Mouse (Mus musculus) neural tube, embryonic 11.5 days (tissue): ENCODE measurements around the gene Pbx1. TPM values are rescaled to one million over a fixed set of nuclear protein-coding genes. Genes with fewer than 3 reads are reported as not detected.

ENCODE experiments used
- ATAC-seq: fragments of 200-750 bp; cut with Nextera tagmentation; 2 replicates; pipeline ENCODE4 v1.8.0; 2017; ENCODE audit warnings: moderate number of reproducible peaks, mild to moderate bottlenecking, moderate TSS enrichment, moderate library complexity; ENCODE audit not compliant: insufficient read depth, low FRiP score, low TSS enrichment
- DNase-seq: peaks from one replicate; pipeline ENCODE4 v3.0.0-alpha.2; 2015; ENCODE audit warnings: low spot score
- H3K27ac ChIP-seq: fragments of 300-500 bp; sonication (generic); 2 replicates; pipeline ENCODE4 v1.5.1; 2014; ENCODE audit warnings: low read depth, mild to moderate bottlenecking, low read length
- H3K27me3 ChIP-seq: fragments of 300-500 bp; sonication (generic); 2 replicates; pipeline ENCODE4 v1.6.1; 2014; ENCODE audit warnings: mild to moderate bottlenecking, low read length, mixed read lengths; ENCODE audit not compliant: control insufficient read depth, insufficient read depth
- H3K36me3 ChIP-seq: fragments of 300-500 bp; sonication (generic); 2 replicates; pipeline ENCODE4 v1.6.1; 2014; ENCODE audit warnings: mild to moderate bottlenecking, low read length, moderate library complexity, mixed read lengths; ENCODE audit not compliant: control insufficient read depth, insufficient read depth
- H3K4me1 ChIP-seq: fragments of 300-500 bp; sonication (generic); 2 replicates; pipeline ENCODE4 v1.6.1; 2014; ENCODE audit warnings: low read length, mixed read lengths; ENCODE audit not compliant: control insufficient read depth, insufficient read depth
- H3K4me2 ChIP-seq: fragments of 300-500 bp; sonication (generic); 2 replicates; pipeline ENCODE4 v1.6.1; 2014; ENCODE audit warnings: low read depth, mild to moderate bottlenecking, moderate library complexity
- H3K4me3 ChIP-seq: fragments of 300-500 bp; sonication (generic); 2 replicates; pipeline ENCODE4 v1.5.1; 2014; ENCODE audit warnings: low read depth, low read length
- H3K9ac ChIP-seq: fragments of 300-500 bp; sonication (generic); 2 replicates; pipeline ENCODE4 v1.6.1; 2014; ENCODE audit warnings: mild to moderate bottlenecking, low read length
- H3K9me3 ChIP-seq: fragments of 300-500 bp; sonication (generic); 2 replicates; pipeline ENCODE4 v1.6.1; 2016; ENCODE audit warnings: low read length; ENCODE audit not compliant: control insufficient read depth
- WGBS: fragments of 180-500 bp; shearing (Covaris S2); extraction: QIAGEN DNeasy Blood & Tissue Kit; methylation state at CpG from one replicate; pipeline ENCODE4 v1.1.7; 2014; 5-methylcytosine and 5-hydroxymethylcytosine counted together
- polyA plus RNA-seq: library from polyadenylated mRNA; unstranded; fragments of >200 nt; fragmentation: Nextera tagmentation; extraction: Ambion mirVana; gene quantifications from 2 replicates; pipeline ENCODE4 v1.2.1, GENCODE M21; 2014

The Pbx1 gene
- polyA plus RNA-seq, 1 experiment from 2014 or later, result 45.8 TPM

DNA sequence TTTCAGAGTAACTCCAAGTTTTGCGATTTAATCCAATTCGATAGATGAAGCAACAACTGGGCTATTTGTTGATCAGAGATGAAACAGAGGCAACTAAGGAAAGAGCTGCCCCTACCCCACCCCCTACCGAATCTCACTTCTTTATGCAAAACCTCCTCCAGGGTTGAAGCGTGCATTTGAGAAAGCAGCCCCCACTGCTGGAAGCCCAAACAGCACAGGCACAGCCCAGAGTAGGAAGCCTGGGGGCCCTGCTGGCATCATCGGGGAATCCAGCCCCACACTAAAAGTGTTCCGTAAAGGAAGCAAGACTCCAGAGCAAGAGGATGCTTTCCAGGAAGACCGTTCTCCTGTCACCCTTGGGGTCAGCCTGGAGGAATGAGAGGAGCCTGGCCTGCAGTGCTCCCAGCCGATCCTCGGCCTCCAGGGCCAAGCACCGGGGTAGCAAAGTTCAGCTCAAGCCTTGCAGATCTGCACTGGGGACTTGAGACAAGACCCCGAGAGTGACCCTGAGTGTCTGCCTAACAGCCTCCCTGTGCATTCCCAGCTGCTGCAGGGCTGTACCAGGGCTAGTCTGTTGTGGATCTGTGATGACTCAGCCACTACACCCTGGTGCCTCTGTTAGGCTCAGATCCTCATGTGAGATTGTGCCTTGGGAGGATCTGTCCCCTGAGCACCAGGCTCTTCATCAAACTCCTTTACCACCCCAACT, 15.2 kb downstream of the Pbx1 start:
- Histone ChIP-seq H3K9ac (peak overlapping the region; percentile 19), H3K36me3 (peaks cover 6% of the 10 kb centered on the region; the same call in 1 of the 2 replicates), H3K9me3 (no peaks in the 10 kb centered on the region), H3K4me2 (no peak overlapping the region), H3K27ac (no peak overlapping the region), H3K4me3 (no peak overlapping the region), H3K27me3 (no peaks in the 10 kb centered on the region), H3K4me1 (peaks cover 22% of the 10 kb centered on the region)
- DNase-seq, result peak; percentile 47
- WGBS, result 12% methylated on average over 11 of the region's 11 CpGs
- ATAC-seq, result peak; percentile 50; the same call in 1 of the 2 replicates

DNA sequence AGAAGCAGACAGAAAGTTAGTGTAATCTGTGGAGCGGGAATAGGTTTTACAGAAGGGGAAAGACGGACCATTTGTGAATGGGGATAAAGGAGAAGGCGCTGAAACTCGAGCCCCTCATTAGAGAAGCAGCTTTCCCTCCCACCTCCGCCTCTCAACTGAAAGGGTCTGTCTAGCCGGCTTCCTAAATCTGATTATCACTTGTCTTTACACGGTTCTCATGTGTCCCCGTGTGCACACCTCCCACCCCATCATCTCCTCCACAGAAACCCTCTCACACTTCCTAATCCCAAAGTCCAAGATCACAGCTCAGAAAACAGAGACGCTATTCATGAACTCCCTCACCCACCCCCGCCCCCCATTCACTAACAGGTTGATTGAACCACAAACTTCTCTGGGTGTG, 21.5 kb downstream of the Pbx1 start:
- Histone ChIP-seq H3K27ac (no peak overlapping the region), H3K36me3 (0 out of 2 replicates have a peak, but pooled peaks cover 3% of the 10 kb centered on the region), H3K4me2 (no peak overlapping the region), H3K9ac (no peak overlapping the region), H3K4me3 (no peak overlapping the region), H3K27me3 (no peaks in the 10 kb centered on the region), H3K9me3 (no peaks in the 10 kb centered on the region), H3K4me1 (peaks cover 41% of the 10 kb centered on the region)
- WGBS, result 3% methylated on average over 10 of the region's 10 CpGs
- 0 out of 2 replicates have a peak, but pooled peaks have one; percentile 44 for ATAC-seq
- DNase-seq, result no peak

DNA sequence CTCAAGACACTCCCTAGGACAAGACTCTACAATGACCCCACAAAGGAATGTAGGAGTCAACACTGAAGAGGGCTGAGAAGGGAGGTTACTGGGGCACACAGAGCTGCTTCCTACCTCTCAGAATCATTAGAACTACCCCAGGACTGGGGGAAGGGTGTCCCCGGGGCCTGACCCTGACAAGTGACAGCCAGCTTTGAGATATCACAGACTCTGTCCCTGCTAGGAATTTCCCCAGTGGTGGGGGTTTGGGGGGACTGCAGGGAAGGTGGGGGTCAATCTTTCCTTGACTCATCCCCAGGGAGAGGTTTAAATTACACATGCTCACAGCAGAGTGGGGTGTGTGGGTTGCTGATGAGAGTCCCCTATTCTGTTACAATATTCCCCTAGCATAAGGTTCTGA, 22.0 kb downstream of the Pbx1 start:
- no peaks in the 10 kb centered on the region for H3K27me3 ChIP-seq
- H3K4me2 ChIP-seq, result no peak overlapping the region
- H3K9ac ChIP-seq, result no peak overlapping the region
- H3K36me3 ChIP-seq, result 0 out of 2 replicates have a peak, but pooled peaks cover 3% of the 10 kb centered on the region
- H3K9me3 ChIP-seq, result no peaks in the 10 kb centered on the region
- no peak overlapping the region for H3K4me3 ChIP-seq
- ATAC-seq, result no peak
- no peak for DNase-seq
- peaks cover 46% of the 10 kb centered on the region for H3K4me1 ChIP-seq
- no peak overlapping the region for H3K27ac ChIP-seq
- WGBS, result 14% methylated on average over 1 of the region's 1 CpGs

DNA sequence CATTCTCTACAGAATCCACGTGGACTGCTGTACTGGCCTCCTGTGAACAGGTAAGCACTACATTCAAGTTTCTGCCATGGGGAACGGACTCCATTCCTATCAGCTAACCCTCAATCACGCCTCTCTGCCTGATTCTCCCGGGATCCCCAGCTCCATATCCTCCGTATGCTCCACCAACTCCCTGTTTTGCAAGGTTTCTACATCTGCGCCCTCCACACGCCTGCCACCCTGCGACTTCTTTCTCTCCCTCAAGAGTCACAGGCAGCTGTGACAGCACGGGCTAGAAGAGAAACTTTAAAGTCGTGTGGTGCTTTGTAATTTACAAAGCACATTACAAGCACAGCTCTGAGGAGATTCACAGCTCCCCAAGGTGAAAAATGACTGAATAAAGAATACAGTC, 23.3 kb downstream of the Pbx1 start:
- H3K36me3 ChIP-seq, result no peaks in the 10 kb centered on the region
- no peak overlapping the region for H3K4me3 ChIP-seq
- no peak overlapping the region for H3K4me2 ChIP-seq
- H3K9me3 ChIP-seq, result no peaks in the 10 kb centered on the region
- WGBS, result 56% methylated on average over 10 of the region's 10 CpGs
- no peak overlapping the region for H3K9ac ChIP-seq
- DNase-seq (no peak), ATAC-seq (no peak)
- peaks cover 46% of the 10 kb centered on the region for H3K4me1 ChIP-seq
- H3K27me3 ChIP-seq, result no peaks in the 10 kb centered on the region
- H3K27ac ChIP-seq, result peak overlapping the region; percentile 29; the same call in 1 of the 2 replicates

DNA sequence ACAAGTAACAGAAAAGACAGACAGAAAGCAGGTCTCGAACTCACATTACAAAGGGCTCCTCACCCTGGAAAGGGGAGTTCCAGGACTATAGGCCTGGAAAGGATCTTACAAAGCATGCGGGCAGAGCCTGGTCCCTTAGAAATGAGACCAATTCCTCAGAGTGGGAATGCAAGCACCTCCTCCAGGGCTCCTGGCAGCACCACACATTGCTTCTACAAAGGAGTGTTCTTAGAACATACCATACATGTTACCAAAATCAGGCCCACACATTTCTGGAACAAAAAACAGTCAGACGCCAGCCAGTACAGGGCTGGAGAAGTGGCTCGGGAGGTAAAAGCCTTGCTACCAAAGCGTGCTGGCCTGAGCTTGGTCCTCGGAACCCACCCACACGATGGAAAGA, 24.1 kb downstream of the Pbx1 start:
- H3K4me3 ChIP-seq, result no peak overlapping the region
- no peak for DNase-seq
- no peak for ATAC-seq
- no peak overlapping the region for H3K4me2 ChIP-seq
- H3K9me3 ChIP-seq, result no peaks in the 10 kb centered on the region
- no peaks in the 10 kb centered on the region for H3K27me3 ChIP-seq
- 0 out of 2 replicates have a peak overlapping the region, but pooled peaks have one; percentile 20 for H3K27ac ChIP-seq
- H3K4me1 ChIP-seq, result peaks cover 51% of the 10 kb centered on the region
- H3K36me3 ChIP-seq, result no peaks in the 10 kb centered on the region
- 80% methylated on average over 7 of the region's 7 CpGs for WGBS
- no peak overlapping the region for H3K9ac ChIP-seq

DNA sequence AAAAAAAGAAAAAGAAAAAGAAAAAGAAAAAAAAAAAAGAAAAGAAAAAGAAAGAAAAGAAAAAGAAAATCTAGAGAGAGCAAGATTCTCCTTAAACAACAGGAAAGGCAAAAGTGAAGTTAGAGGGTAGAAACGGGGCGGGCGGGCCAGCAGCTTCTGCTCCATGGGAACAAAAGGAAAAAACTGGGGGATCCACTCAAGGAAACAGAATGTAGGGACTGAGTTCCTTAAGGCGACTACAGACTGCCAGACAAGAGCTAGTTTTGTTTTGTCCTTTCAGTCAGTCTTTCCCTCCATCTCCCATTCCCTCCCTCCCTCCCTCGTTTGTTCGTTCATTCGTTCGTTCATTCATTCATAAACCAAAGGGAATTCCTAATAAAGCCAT, 25.8 kb downstream of the Pbx1 start:
- ATAC-seq (no peak), DNase-seq (peak; percentile 47)
- 29% methylated on average over 8 of the region's 8 CpGs for WGBS
- Histone ChIP-seq H3K9me3 (no peaks in the 10 kb centered on the region), H3K27me3 (no peaks in the 10 kb centered on the region), H3K4me2 (no peak overlapping the region), H3K4me1 (peaks cover 54% of the 10 kb centered on the region), H3K4me3 (no peak overlapping the region), H3K9ac (no peak overlapping the region), H3K27ac (no peak overlapping the region), H3K36me3 (no peaks in the 10 kb centered on the region)

DNA sequence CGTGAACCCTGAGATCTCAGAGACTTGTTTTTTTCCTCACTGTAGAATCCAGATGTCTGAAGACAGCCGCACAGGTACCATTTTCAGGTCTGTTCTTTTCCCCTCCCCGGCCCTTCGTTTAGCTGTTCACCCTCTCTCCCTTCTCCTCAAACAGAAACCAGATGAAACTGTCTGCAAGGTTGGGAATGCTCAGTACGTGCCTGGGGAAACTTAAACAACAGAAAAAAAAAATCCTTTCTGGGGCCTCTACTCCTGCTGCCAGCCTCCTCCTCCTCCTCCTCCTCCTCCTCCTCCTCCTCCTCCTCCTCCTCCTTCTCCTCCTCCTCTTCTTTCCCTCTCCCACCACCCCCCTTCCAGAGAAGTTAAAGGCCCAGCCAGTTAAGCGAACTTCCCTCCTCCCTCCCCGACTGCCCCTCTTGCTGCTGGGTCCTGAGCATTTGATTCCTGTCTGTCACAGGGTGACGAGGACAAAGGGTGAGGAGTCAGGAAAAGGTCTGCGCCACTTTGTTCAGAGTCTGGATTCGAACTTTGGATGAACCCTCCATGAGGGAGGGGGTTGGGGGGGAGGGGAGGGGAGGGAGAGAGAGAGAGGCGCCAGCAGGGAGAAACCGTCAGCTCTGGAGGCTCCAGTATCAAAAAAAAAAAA, 26.3 kb downstream of the Pbx1 start:
- Histone ChIP-seq H3K27me3 (no peaks in the 10 kb centered on the region), H3K4me1 (peaks cover 50% of the 10 kb centered on the region), H3K27ac (no peak overlapping the region), H3K9me3 (no peaks in the 10 kb centered on the region), H3K4me3 (no peak overlapping the region), H3K4me2 (0 out of 2 replicates have a peak overlapping the region, but pooled peaks have one; percentile 15), H3K36me3 (no peaks in the 10 kb centered on the region), H3K9ac (0 out of 2 replicates have a peak overlapping the region, but pooled peaks have one; percentile 18)
- WGBS, result 13% methylated on average over 11 of the region's 12 CpGs
- ATAC-seq (peak; percentile 73), DNase-seq (peak; percentile 79)

DNA sequence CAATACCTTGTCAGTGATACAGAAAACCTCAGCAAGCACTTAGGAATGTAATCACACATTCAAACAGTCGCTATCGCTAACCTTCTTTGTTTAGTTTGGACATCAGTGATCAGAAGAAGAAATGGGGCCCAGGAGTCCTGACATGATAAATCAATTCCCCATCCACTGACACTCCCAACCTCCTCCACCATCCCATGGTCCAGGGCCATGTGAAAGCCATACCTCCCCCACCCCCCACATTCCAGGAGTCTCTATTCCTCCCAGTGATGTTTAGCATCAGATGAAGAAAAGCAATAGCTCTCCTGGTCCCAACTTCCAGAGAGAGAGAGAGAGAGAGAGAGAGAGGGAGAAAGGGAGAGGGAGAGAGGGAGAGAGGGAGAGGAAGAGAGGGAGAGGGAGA, 28.5 kb downstream of the Pbx1 start:
- Histone ChIP-seq H3K9ac (no peak overlapping the region), H3K4me1 (peaks cover 34% of the 10 kb centered on the region), H3K4me3 (no peak overlapping the region), H3K36me3 (no peaks in the 10 kb centered on the region; the same call in 1 of the 2 replicates), H3K4me2 (no peak overlapping the region), H3K9me3 (no peaks in the 10 kb centered on the region), H3K27me3 (no peaks in the 10 kb centered on the region), H3K27ac (no peak overlapping the region)
- ATAC-seq (no peak), DNase-seq (no peak)
- 29% methylated on average over 2 of the region's 2 CpGs for WGBS
